Mouse (Mus musculus) intestine, embryonic 14.5 days (tissue): ENCODE data around the gene Scd4. TPM values are rescaled to one million over a fixed set of nuclear protein-coding genes. Genes with fewer than 3 reads are reported as not detected.

Source experiments
- ATAC-seq: fragments of 200-750 bp; cut with Nextera tagmentation; replicated peaks from 2 replicates; pipeline ENCODE4 v1.8.0; 2017; ENCODE audit warnings: low read depth, moderate number of reproducible peaks, moderate TSS enrichment, moderate library complexity; ENCODE audit not compliant: low FRiP score, low TSS enrichment
- DNase-seq: peaks from one replicate; pipeline ENCODE4 v3.0.0-alpha.2; 2018; ENCODE audit warnings: low spot score
- H3K27ac ChIP-seq: fragments of 300-500 bp; sonication (generic); 2 replicates; pipeline ENCODE4 v1.5.1; 2014; ENCODE audit warnings: low read depth, mild to moderate bottlenecking, control low read depth
- H3K27me3 ChIP-seq: fragments of 300-500 bp; sonication (generic); replicated peaks from 2 replicates; pipeline ENCODE4 v1.6.1; 2014; ENCODE audit warnings: low read length, control low read depth; ENCODE audit not compliant: control insufficient read depth, insufficient read depth
- H3K36me3 ChIP-seq: fragments of 300-500 bp; sonication (generic); 2 replicates; pipeline ENCODE4 v1.6.1; 2014; ENCODE audit warnings: low read length, control low read depth; ENCODE audit not compliant: control insufficient read depth, insufficient read depth
- H3K4me1 ChIP-seq: fragments of 300-500 bp; sonication (generic); replicated peaks from 2 replicates; pipeline ENCODE4 v1.6.1; 2014; ENCODE audit warnings: low read length, control low read depth, mixed read lengths; ENCODE audit not compliant: control insufficient read depth, insufficient read depth
- H3K4me2 ChIP-seq: fragments of 300-500 bp; sonication (generic); 2 replicates; pipeline ENCODE4 v1.6.1; 2014; ENCODE audit warnings: low read length
- H3K4me3 ChIP-seq: fragments of 300-500 bp; sonication (generic); 2 replicates; pipeline ENCODE4 v1.5.1; 2014; ENCODE audit warnings: low read depth, low read length, control low read depth, mixed read lengths
- H3K9ac ChIP-seq: fragments of 300-500 bp; sonication (generic); 2 replicates; pipeline ENCODE4 v1.6.1; 2014; ENCODE audit warnings: mild to moderate bottlenecking, low read length
- H3K9me3 ChIP-seq: fragments of 300-500 bp; sonication (generic); 2 replicates; pipeline ENCODE4 v1.6.1; 2016; ENCODE audit warnings: low read length, control low read depth; ENCODE audit not compliant: control insufficient read depth
- WGBS: fragments of 180-500 bp; shearing (Covaris S2); extraction: QIAGEN DNeasy Blood & Tissue Kit; methylation state at CpG from one replicate; pipeline ENCODE4 v1.1.7; 2014; 5-methylcytosine and 5-hydroxymethylcytosine counted together
- polyA plus RNA-seq: library from polyadenylated mRNA; unstranded; fragments of >200 nt; fragmentation: Nextera tagmentation; extraction: Ambion mirVana; gene quantifications from 2 replicates; pipeline ENCODE4 v1.2.1, GENCODE M21; 2014

Gene Scd4
- polyA plus RNA-seq, 1 experiment from 2014 or later = 0.08 TPM

DNA sequence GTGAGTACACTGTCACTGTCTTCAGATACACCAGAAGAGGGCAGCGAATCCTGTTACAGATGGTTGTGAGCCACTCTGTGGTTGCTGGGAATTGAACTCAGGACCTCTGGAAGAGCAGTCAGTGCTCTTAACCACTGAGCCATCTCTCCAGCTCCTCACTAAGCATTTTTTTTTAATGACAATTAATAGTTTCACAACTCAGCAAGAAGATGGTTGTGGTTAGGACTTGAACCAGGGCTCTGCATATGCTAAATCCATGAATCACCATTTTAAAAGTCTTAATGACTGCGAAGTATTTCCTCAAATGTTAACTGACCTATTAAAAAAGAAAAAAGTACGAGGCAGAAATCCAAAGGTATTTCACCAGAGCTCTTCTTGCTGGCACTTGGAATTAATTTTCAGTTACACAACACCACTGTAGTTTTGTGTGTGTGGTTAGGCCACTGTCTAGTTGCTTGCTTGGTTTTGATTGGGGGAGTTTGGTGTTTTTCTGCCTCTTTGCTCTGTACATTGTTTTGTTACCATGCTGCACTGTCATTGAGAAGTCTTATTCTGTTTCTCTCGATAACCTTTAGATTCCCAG lies 54.3 kb downstream of the Scd4 start:
- Histone ChIP-seq H3K9ac (no peak overlapping the region), H3K4me3 (no peak overlapping the region), H3K27ac (no peak overlapping the region), H3K9me3 (no peaks in the 10 kb centered on the region), H3K27me3 (no peaks in the 10 kb centered on the region), H3K4me1 (peaks cover 11% of the 10 kb centered on the region; the same call in 1 of the 2 replicates), H3K36me3 (no peaks in the 10 kb centered on the region), H3K4me2 (no peak overlapping the region)
- WGBS = 86% methylated on average over 4 of the region's 4 CpGs
- ATAC-seq (no peak), DNase-seq (no peak)

- H3K4me2 ChIP-seq = peak overlapping the region; percentile 67
- H3K4me3 ChIP-seq = peak overlapping the region; percentile 51
- DNase-seq (no peak), ATAC-seq (0 out of 2 replicates have a peak, but pooled peaks have one; percentile 7)
- 22% methylated on average over 19 of the region's 19 CpGs for WGBS
- H3K27me3 ChIP-seq = no peaks in the 10 kb centered on the region
- peak overlapping the region; percentile 56 for H3K9ac ChIP-seq
- no peaks in the 10 kb centered on the region for H3K36me3 ChIP-seq
- peaks cover 11% of the 10 kb centered on the region; the same call in 1 of the 2 replicates for H3K4me1 ChIP-seq
- H3K27ac ChIP-seq = peak overlapping the region; percentile 84
- H3K9me3 ChIP-seq = no peaks in the 10 kb centered on the region
These were observed 55.0 kb downstream of the Scd4 start for GRCm38 (mm10) chr19:44387746-44388474.

GRCm38 (mm10) chr19:44388475-44389428 lies 55.9 kb downstream of the Scd4 start:
- DNase-seq = peak; percentile 94
- Histone ChIP-seq H3K9ac (peak overlapping the region; percentile 56), H3K4me1 (peaks cover 11% of the 10 kb centered on the region; the same call in 1 of the 2 replicates), H3K27me3 (no peaks in the 10 kb centered on the region), H3K27ac (peak overlapping the region; percentile 84), H3K4me2 (peak overlapping the region; percentile 67), H3K4me3 (peak overlapping the region; percentile 51), H3K9me3 (no peaks in the 10 kb centered on the region), H3K36me3 (no peaks in the 10 kb centered on the region)
- 2% methylated on average over 41 of the region's 41 CpGs for whole genome bisulfite sequencing
- peak; percentile 98 for ATAC-seq

- peaks cover 11% of the 10 kb centered on the region; the same call in 1 of the 2 replicates for H3K4me1 ChIP-seq
- no peak overlapping the region for H3K4me2 ChIP-seq
- 32% methylated on average over 1 of the region's 1 CpGs for WGBS
- H3K36me3 ChIP-seq = no peaks in the 10 kb centered on the region
- ATAC-seq = no peak
- H3K27me3 ChIP-seq = no peaks in the 10 kb centered on the region
- DNase-seq = no peak
- no peak overlapping the region for H3K4me3 ChIP-seq
- H3K9me3 ChIP-seq = no peaks in the 10 kb centered on the region
- H3K27ac ChIP-seq = no peak overlapping the region
- H3K9ac ChIP-seq = no peak overlapping the region
These were observed 56.6 kb downstream of the Scd4 start for GRCm38 (mm10) chr19:44389507-44389906.

DNA sequence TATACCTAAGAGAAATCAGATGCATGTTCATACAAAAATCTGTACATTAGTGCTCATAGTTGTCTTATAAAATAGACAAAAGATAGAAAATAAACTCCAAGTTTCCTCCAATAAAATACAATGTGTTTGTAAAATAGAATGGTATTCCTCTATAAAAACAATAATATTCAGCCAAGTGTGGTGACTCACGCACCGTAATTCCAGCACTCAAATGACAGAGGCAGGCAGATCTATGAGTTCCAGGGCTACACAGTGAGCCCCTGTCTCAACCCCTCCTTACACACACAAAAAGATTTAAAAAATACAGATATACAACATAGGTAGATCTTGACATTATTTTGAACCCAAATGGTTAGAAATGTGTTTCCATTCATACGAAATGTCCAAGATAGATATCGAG lies 59.0 kb downstream of the Scd4 start:
- Histone ChIP-seq H3K9me3 (no peaks in the 10 kb centered on the region), H3K9ac (no peak overlapping the region), H3K27ac (no peak overlapping the region), H3K4me2 (no peak overlapping the region), H3K36me3 (no peaks in the 10 kb centered on the region), H3K4me3 (no peak overlapping the region), H3K27me3 (no peaks in the 10 kb centered on the region), H3K4me1 (peaks cover 11% of the 10 kb centered on the region; the same call in 1 of the 2 replicates)
- ATAC-seq (no peak), DNase-seq (no peak)
- 96% methylated on average over 4 of the region's 4 CpGs for WGBS

- WGBS = 88% methylated on average over 5 of the region's 5 CpGs
- no peaks in the 10 kb centered on the region for H3K36me3 ChIP-seq
- DNase-seq = no peak
- H3K9me3 ChIP-seq = no peaks in the 10 kb centered on the region
- peaks cover 11% of the 10 kb centered on the region; the same call in 1 of the 2 replicates for H3K4me1 ChIP-seq
- no peak overlapping the region for H3K4me3 ChIP-seq
- ATAC-seq = no peak
- no peaks in the 10 kb centered on the region for H3K27me3 ChIP-seq
- no peak overlapping the region for H3K4me2 ChIP-seq
- H3K9ac ChIP-seq = no peak overlapping the region
- H3K27ac ChIP-seq = no peak overlapping the region
These were observed 59.6 kb downstream of the Scd4 start for GRCm38 (mm10) chr19:44392339-44393009.

GRCm38 (mm10) chr19:44393962-44394422 lies 61.1 kb downstream of the Scd4 start:
- no peak for ATAC-seq
- Histone ChIP-seq H3K9ac (no peak overlapping the region), H3K27me3 (no peaks in the 10 kb centered on the region), H3K36me3 (no peaks in the 10 kb centered on the region), H3K27ac (no peak overlapping the region), H3K4me3 (no peak overlapping the region), H3K9me3 (no peaks in the 10 kb centered on the region), H3K4me1 (peaks cover 5% of the 10 kb centered on the region; the same call in 1 of the 2 replicates), H3K4me2 (no peak overlapping the region)
- no peak for DNase-seq
- WGBS = 72% methylated on average over 5 of the region's 5 CpGs

DNA sequence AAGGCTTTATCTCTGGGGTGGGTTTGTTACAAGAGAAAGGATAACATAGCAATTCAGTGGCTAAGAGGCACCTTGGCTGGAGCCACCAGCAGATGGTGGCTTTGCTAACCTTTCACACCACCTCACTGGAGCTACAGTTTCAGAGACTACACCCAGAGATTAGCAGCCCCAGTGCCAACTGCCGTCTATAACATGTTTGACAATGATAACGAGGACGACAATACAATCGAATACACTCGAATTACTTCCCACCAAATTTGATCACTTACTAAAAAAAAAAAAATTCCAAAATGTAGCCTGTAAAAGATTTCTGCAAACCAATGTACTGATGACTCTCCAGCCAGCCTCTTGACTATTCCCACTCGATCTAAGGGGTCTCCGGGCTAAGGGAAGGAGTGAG lies 62.1 kb downstream of the Scd4 start:
- no peak overlapping the region for H3K9ac ChIP-seq
- H3K9me3 ChIP-seq = no peaks in the 10 kb centered on the region
- H3K27me3 ChIP-seq = no peaks in the 10 kb centered on the region
- H3K4me3 ChIP-seq = no peak overlapping the region
- WGBS = 84% methylated on average over 7 of the region's 7 CpGs
- DNase-seq (no peak), ATAC-seq (no peak)
- H3K4me2 ChIP-seq = no peak overlapping the region
- 0 out of 2 replicates have a peak, but pooled peaks cover 6% of the 10 kb centered on the region for H3K36me3 ChIP-seq
- H3K27ac ChIP-seq = no peak overlapping the region
- no peaks in the 10 kb centered on the region for H3K4me1 ChIP-seq
